Mouse (Mus musculus): ENCODE data around the gene Pitpnm2. TPM values are rescaled to one million over a fixed set of nuclear protein-coding genes. Genes with fewer than 3 reads are reported as not detected.

Gene Pitpnm2
- polyA plus RNA-seq, 1 experiment, result 5.3 TPM

DNA sequence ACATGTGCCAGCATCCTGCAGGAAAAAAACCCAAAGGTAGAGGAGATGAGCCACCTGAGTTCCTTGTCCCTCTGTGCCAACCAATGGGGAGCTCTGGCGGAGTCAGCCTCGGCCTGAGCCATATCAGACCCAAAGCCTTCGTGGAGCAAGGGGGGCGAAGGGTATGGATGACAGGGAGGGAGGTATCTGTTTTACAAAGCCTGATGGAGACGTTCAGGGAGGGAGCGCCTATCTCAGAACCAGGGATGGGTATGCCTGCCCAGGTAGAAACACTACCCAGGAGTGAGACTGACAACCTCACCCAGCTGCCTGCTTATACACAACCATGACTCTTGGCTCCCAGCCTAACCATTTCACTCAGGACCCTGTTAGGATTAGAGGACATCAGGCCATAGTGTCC lies 33.2 kb downstream of the Pitpnm2 start:
- H3ac ChIP-seq (ENCODE audit: control insufficient read depth, insufficient read length), result no peak overlapping the region
- no peaks in the 10 kb centered on the region for H3K79me2 ChIP-seq (ENCODE audit: control insufficient read depth, insufficient read depth)
- TF ChIP-seq USF1 (IDR thresholded peaks at IDR 0.05; ENCODE audit: low read depth) (no peak), TCF12 (IDR thresholded peaks at IDR 0.05; ENCODE audit: insufficient read depth, poor library complexity, severe bottlenecking) (no peak), SRF (IDR thresholded peaks at IDR 0.05; ENCODE audit: control insufficient read depth, insufficient read length, low read depth) (no peak), E2F4 (IDR thresholded peaks at IDR 0.05; ENCODE audit: insufficient read depth) (no peak), POLR2A (IDR thresholded peaks at IDR 0.05; ENCODE audit: insufficient read length, low read depth) (no peak), TCF3 (IDR thresholded peaks at IDR 0.05; ENCODE audit: insufficient read length, low read depth) (no peak), POLR2AphosphoS2 (IDR thresholded peaks at IDR 0.05; ENCODE audit: insufficient read length, low read depth) (no peak), MYOD1 (IDR thresholded peaks at IDR 0.05; ENCODE audit: control insufficient read depth in 1 of 3, insufficient read length in 2 of 3, low read depth in 2 of 3) (no peak), MYOG (IDR thresholded peaks at IDR 0.05; ENCODE audit: control insufficient read depth in 1 of 3, insufficient read depth in 1 of 3, insufficient read length in 2 of 3, low read depth in 2 of 3) (no peak), MAX (IDR thresholded peaks at IDR 0.05; ENCODE audit: low read depth) (no peak), CEBPB (IDR thresholded peaks at IDR 0.05; ENCODE audit: insufficient read depth, poor library complexity, severe bottlenecking) (no peak), REST (IDR thresholded peaks at IDR 0.05; ENCODE audit: insufficient read depth, insufficient read length) (no peak)
- no peaks in the 10 kb centered on the region for H3K36me3 ChIP-seq (ENCODE audit: control insufficient read depth, insufficient read depth)
- H3K27me3 ChIP-seq (ENCODE audit: control insufficient read depth, insufficient read depth, insufficient read length), result no peaks in the 10 kb centered on the region
- H3K4me3 ChIP-seq, result no peak overlapping the region
- no peak overlapping the region for H3K4me2 ChIP-seq (ENCODE audit: low read depth)

DNA sequence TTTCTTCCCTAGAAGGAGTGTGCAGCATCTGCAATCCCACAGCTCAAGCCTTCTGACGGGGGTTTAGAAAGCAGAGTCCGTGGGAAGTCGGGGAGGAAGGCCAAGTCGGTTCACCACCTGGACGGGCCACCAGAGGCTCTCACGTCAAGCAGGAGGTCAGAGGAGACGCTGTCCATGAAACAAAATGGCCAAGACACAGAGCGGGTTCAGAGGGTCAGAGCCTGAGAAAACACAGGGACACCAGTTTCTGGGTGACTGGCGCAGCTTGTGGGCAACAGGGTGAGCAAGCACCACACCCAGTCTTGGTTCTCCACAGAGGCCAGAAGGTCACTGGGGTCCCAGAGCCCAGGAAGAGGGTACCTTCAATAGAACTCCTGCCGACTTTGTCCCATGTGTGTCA lies 33.9 kb downstream of the Pitpnm2 start:
- Histone ChIP-seq H3K36me3 (ENCODE audit: control insufficient read depth, insufficient read depth) (no peaks in the 10 kb centered on the region), H3K27me3 (ENCODE audit: control insufficient read depth, insufficient read depth, insufficient read length) (no peaks in the 10 kb centered on the region), H3K4me3 (no peak overlapping the region), H3K4me2 (ENCODE audit: low read depth) (no peak overlapping the region), H3ac (ENCODE audit: control insufficient read depth, insufficient read length) (no peak overlapping the region), H3K79me2 (ENCODE audit: control insufficient read depth, insufficient read depth) (no peaks in the 10 kb centered on the region)
- TF ChIP-seq POLR2A (IDR thresholded peaks at IDR 0.05; ENCODE audit: insufficient read length, low read depth), result no peak
- TF ChIP-seq E2F4 (IDR thresholded peaks at IDR 0.05; ENCODE audit: insufficient read depth), result no peak
- no peak for TF ChIP-seq TCF3 (IDR thresholded peaks at IDR 0.05; ENCODE audit: insufficient read length, low read depth)
- TF ChIP-seq REST (IDR thresholded peaks at IDR 0.05; ENCODE audit: insufficient read depth, insufficient read length), result no peak
- TF ChIP-seq CEBPB (IDR thresholded peaks at IDR 0.05; ENCODE audit: insufficient read depth, poor library complexity, severe bottlenecking), result no peak
- TF ChIP-seq SRF (IDR thresholded peaks at IDR 0.05; ENCODE audit: control insufficient read depth, insufficient read length, low read depth), result no peak

DNA sequence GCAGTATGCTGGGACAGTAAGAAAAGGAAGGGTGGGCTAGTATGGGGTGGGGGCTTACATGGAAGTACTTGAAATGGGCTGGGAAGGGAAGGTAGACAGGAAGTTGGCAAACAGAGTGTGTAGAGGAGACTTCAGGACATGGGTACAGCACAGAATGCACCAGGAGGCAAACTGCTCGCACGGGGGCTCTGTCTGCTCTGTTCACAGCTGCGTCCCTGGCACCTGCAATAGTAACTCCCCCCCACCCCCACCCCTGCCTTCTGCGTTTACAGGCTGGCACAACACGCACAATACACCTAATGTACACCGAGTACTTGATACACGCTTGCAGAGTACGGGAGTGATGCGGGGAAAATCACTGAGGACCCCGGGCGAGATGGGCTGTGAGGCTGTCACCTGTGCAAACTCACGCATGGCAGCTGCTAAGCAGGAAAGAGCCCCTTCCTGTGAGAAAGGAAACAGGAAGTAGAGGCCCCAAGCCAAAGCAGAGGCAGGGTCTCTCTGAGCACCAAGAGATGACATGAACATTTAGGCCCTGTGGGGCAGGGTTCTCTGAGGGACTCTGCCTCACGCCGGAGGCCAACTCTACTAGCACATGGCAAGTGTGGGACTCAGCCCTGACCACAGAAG lies 34.9 kb downstream of the Pitpnm2 start:
- H3K4me2 ChIP-seq (ENCODE audit: low read depth), result no peak overlapping the region
- no peak overlapping the region for H3K4me3 ChIP-seq
- H3K79me2 ChIP-seq (ENCODE audit: control insufficient read depth, insufficient read depth), result no peaks in the 10 kb centered on the region
- no peaks in the 10 kb centered on the region for H3K36me3 ChIP-seq (ENCODE audit: control insufficient read depth, insufficient read depth)
- H3K27me3 ChIP-seq (ENCODE audit: control insufficient read depth, insufficient read depth, insufficient read length), result no peaks in the 10 kb centered on the region
- TF ChIP-seq POLR2A (IDR thresholded peaks at IDR 0.05; ENCODE audit: insufficient read length, low read depth) (no peak), REST (IDR thresholded peaks at IDR 0.05; ENCODE audit: insufficient read depth, insufficient read length) (no peak), MYOG (IDR thresholded peaks at IDR 0.05; ENCODE audit: control insufficient read depth in 1 of 3, insufficient read depth in 1 of 3, insufficient read length in 2 of 3, low read depth in 2 of 3) (no peak), POLR2AphosphoS2 (IDR thresholded peaks at IDR 0.05; ENCODE audit: insufficient read length, low read depth) (no peak), TCF12 (IDR thresholded peaks at IDR 0.05; ENCODE audit: insufficient read depth, poor library complexity, severe bottlenecking) (no peak), SRF (IDR thresholded peaks at IDR 0.05; ENCODE audit: control insufficient read depth, insufficient read length, low read depth) (no peak), CEBPB (IDR thresholded peaks at IDR 0.05; ENCODE audit: insufficient read depth, poor library complexity, severe bottlenecking) (no peak), USF1 (IDR thresholded peaks at IDR 0.05; ENCODE audit: low read depth) (no peak), MAX (IDR thresholded peaks at IDR 0.05; ENCODE audit: low read depth) (no peak), E2F4 (IDR thresholded peaks at IDR 0.05; ENCODE audit: insufficient read depth) (no peak), MYOD1 (IDR thresholded peaks at IDR 0.05; ENCODE audit: control insufficient read depth in 1 of 3, insufficient read length in 2 of 3, low read depth in 2 of 3) (no peak), TCF3 (IDR thresholded peaks at IDR 0.05; ENCODE audit: insufficient read length, low read depth) (no peak)
- H3ac ChIP-seq (ENCODE audit: control insufficient read depth, insufficient read length), result no peak overlapping the region

DNA sequence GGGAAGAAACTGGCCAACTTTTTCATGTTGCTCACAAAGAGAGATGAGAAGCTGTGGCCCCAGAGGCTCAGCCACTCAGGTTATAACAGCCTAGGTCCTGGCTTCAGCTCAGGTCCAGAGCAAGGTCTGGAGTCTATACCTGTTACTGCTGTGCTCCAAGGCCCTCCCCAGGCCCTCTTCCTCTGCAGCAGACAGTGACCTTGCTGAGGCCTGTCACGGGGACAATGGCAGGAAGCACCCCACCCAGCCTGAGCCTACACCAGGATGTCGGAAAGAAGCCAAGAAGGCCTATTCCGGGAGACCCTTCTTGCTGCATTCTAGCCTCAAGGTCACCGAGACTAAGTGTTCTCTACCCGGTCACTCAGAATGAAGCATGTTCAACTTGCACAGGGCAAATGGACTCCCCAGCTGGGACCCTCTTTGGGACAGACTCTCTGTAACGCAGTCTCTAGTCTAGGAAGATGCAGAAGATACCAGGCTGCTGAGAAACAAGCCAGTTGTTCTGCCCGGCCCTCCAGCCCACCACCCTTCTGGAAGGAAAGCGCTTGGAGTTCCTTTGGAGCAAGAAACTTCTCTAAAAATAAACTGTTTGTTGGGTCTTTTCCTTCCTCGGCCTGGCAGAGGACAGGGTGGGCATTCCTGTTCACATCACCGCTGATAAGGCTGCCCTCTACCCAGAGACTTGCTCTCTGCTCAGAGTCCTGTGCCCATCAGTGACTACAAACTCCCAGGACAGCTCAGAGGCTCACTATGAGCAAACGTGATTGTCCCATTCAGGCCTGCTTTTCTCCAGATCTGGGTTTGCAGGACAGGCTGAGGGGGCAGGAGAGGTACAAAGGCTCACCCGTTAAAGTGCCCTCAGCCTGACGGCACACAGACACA lies 35.7 kb downstream of the Pitpnm2 start:
- Histone ChIP-seq H3K27me3 (ENCODE audit: control insufficient read depth, insufficient read depth, insufficient read length) (no peaks in the 10 kb centered on the region), H3K4me3 (no peak overlapping the region), H3ac (ENCODE audit: control insufficient read depth, insufficient read length) (no peak overlapping the region), H3K79me2 (ENCODE audit: control insufficient read depth, insufficient read depth) (no peaks in the 10 kb centered on the region), H3K36me3 (ENCODE audit: control insufficient read depth, insufficient read depth) (no peaks in the 10 kb centered on the region), H3K4me2 (ENCODE audit: low read depth) (no peak overlapping the region)
- TF ChIP-seq SRF (IDR thresholded peaks at IDR 0.05; ENCODE audit: control insufficient read depth, insufficient read length, low read depth) (no peak), POLR2A (IDR thresholded peaks at IDR 0.05; ENCODE audit: insufficient read length, low read depth) (no peak), MAX (IDR thresholded peaks at IDR 0.05; ENCODE audit: low read depth) (no peak), REST (IDR thresholded peaks at IDR 0.05; ENCODE audit: insufficient read depth, insufficient read length) (no peak), TCF3 (IDR thresholded peaks at IDR 0.05; ENCODE audit: insufficient read length, low read depth) (no peak), TCF12 (IDR thresholded peaks at IDR 0.05; ENCODE audit: insufficient read depth, poor library complexity, severe bottlenecking) (no peak), MYOG (IDR thresholded peaks at IDR 0.05; ENCODE audit: control insufficient read depth in 1 of 3, insufficient read depth in 1 of 3, insufficient read length in 2 of 3, low read depth in 2 of 3) (no peak), CEBPB (IDR thresholded peaks at IDR 0.05; ENCODE audit: insufficient read depth, poor library complexity, severe bottlenecking) (no peak), USF1 (IDR thresholded peaks at IDR 0.05; ENCODE audit: low read depth) (no peak), MYOD1 (IDR thresholded peaks at IDR 0.05; ENCODE audit: control insufficient read depth in 1 of 3, insufficient read length in 2 of 3, low read depth in 2 of 3) (no peak), E2F4 (IDR thresholded peaks at IDR 0.05; ENCODE audit: insufficient read depth) (no peak), POLR2AphosphoS2 (IDR thresholded peaks at IDR 0.05; ENCODE audit: insufficient read length, low read depth) (no peak)
